Mouse (Mus musculus) forebrain, embryonic 14.5 days (tissue): ENCODE data around the gene Dnajb3. TPM values are rescaled to one million over a fixed set of nuclear protein-coding genes. Genes with fewer than 3 reads are reported as not detected.

Source experiments
- ATAC-seq: fragments of 200-750 bp; cut with Nextera tagmentation; 2 replicates; pipeline ENCODE4 v1.8.0; 2017; ENCODE audit warnings: mild to moderate bottlenecking, moderate library complexity
- DNase-seq: peaks from one replicate; pipeline ENCODE4 v3.0.0-alpha.2; 2015; ENCODE audit warnings: low spot score
- H3K27ac ChIP-seq: fragments of 300-500 bp; sonication (generic); 2 replicates; pipeline ENCODE4 v1.5.1; 2014; ENCODE audit warnings: low read depth, mild to moderate bottlenecking, control low read depth, low read length, moderate library complexity
- H3K27me3 ChIP-seq: fragments of 300-500 bp; sonication (generic); replicated peaks from 2 replicates; pipeline ENCODE4 v1.6.1; 2014; ENCODE audit warnings: low read length, control low read depth, mixed read lengths; ENCODE audit not compliant: control insufficient read depth, insufficient read depth
- H3K36me3 ChIP-seq: fragments of 300-500 bp; sonication (generic); 2 replicates; pipeline ENCODE4 v1.6.1; 2014; ENCODE audit warnings: low read length, control low read depth; ENCODE audit not compliant: control insufficient read depth, insufficient read depth
- H3K4me1 ChIP-seq: fragments of 300-500 bp; sonication (generic); 2 replicates; pipeline ENCODE4 v1.6.1; 2014; ENCODE audit warnings: antibody characterized with exemption, low read length, control low read depth; ENCODE audit not compliant: control insufficient read depth, insufficient read depth
- H3K4me2 ChIP-seq: fragments of 300-500 bp; sonication (generic); 2 replicates; pipeline ENCODE4 v1.6.1; 2014; ENCODE audit warnings: mild to moderate bottlenecking, control low read depth, low read length
- H3K4me3 ChIP-seq: fragments of 300-500 bp; sonication (generic); 2 replicates; pipeline ENCODE4 v1.5.1; 2014; ENCODE audit warnings: low read depth, low read length, control low read depth
- H3K9ac ChIP-seq: fragments of 300-500 bp; sonication (generic); 2 replicates; pipeline ENCODE4 v1.6.1; 2014; ENCODE audit warnings: mild to moderate bottlenecking, low read length, control low read depth, moderate library complexity
- H3K9me3 ChIP-seq: fragments of 300-500 bp; sonication (generic); replicated peaks from 2 replicates; pipeline ENCODE4 v1.6.1; 2016; ENCODE audit warnings: low read length, control low read depth, mixed read lengths; ENCODE audit not compliant: control insufficient read depth
- WGBS: fragments of 180-500 bp; shearing (Covaris S2); extraction: QIAGEN DNeasy Blood & Tissue Kit; methylation state at CpG from one replicate; pipeline ENCODE4 v1.1.7; 2014; 5-methylcytosine and 5-hydroxymethylcytosine counted together
- polyA plus RNA-seq: library from polyadenylated mRNA; unstranded; fragments of >200 nt; fragmentation: Nextera tagmentation; extraction: Ambion mirVana; gene quantifications from 2 replicates; pipeline ENCODE4 v1.2.1, GENCODE M21; 2014

Dnajb3 gene
- polyA plus RNA-seq, 1 experiment from 2014 or later: 14.4 TPM

DNA sequence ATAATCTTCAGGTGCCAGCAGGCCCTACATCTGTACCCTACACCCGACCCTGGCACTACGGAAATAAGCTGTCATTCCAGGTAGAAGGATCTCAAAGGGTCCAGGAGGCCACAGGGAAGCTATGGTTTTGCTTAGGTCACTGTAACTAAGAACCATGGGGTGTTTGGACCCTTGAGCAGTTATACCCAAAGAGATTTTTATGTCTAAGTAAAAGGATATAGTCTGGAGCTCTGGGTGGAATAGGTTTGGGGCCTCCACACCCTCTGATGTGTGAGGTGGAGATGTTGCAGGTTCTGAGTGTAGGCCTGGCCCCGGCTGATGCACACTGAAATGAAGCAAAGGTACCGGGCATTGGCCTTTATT, 28.6 kb upstream of the Dnajb3 start:
- ATAC-seq: no peak

DNA sequence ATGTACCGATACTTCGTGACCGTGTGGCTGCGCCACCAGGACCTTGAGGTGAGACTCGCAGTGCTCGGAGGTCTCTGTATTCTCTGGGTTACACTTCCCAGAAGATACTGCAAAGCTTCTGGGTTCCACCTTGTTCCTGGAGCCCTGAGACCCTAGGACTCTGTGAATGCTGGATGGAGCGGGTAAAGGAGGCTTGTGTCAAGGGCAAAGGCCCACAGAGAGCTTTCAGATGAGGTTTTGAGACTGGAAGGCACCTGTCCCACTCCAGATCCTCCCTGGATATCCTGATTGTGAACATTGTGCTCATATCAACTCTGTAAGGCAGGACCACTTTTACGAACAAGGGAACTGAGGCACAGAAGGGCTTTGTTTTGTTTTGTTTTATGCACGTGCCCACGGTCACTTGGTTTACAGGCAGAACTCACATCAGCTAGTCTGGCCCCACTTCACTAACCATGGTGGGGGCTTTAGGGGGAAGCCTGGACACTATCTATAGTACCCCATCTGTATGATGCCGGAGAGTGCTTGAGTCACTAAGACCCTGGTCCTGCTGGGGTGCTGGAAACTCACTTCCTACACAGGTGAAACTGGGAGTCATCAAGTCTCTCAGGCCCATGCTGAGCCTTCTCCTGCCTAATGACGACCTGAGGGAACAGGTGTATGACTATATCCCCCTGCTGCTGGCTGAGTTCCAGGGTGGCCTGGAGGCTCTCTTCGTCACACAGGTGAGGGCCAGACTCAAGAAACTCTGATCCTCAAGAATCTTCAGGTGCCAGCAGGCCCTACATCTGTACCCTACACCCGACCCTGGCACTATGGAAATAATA, 28.1 kb upstream of the Dnajb3 start:
- DNase-seq (no peak), ATAC-seq (no peak)
- Histone ChIP-seq H3K27me3 (no peaks in the 10 kb centered on the region), H3K9ac (no peak overlapping the region), H3K4me3 (no peak overlapping the region), H3K27ac (no peak overlapping the region), H3K4me2 (no peak overlapping the region), H3K9me3 (peaks cover 95% of the 10 kb centered on the region), H3K36me3 (no peaks in the 10 kb centered on the region), H3K4me1 (no peaks in the 10 kb centered on the region)
- 68% methylated on average over 14 of the region's 14 CpGs for WGBS

More for the DNA sequence above, 28.6 kb upstream of the Dnajb3 start:
- 66% methylated on average over 4 of the region's 4 CpGs for WGBS
- no peak overlapping the region for H3K27ac ChIP-seq
- H3K4me1 ChIP-seq: no peaks in the 10 kb centered on the region
- H3K27me3 ChIP-seq: no peaks in the 10 kb centered on the region
- no peak for DNase-seq
- H3K9ac ChIP-seq: no peak overlapping the region
- no peak overlapping the region for H3K4me2 ChIP-seq
- H3K4me3 ChIP-seq: no peak overlapping the region
- no peaks in the 10 kb centered on the region for H3K36me3 ChIP-seq
- peaks cover 96% of the 10 kb centered on the region for H3K9me3 ChIP-seq

DNA sequence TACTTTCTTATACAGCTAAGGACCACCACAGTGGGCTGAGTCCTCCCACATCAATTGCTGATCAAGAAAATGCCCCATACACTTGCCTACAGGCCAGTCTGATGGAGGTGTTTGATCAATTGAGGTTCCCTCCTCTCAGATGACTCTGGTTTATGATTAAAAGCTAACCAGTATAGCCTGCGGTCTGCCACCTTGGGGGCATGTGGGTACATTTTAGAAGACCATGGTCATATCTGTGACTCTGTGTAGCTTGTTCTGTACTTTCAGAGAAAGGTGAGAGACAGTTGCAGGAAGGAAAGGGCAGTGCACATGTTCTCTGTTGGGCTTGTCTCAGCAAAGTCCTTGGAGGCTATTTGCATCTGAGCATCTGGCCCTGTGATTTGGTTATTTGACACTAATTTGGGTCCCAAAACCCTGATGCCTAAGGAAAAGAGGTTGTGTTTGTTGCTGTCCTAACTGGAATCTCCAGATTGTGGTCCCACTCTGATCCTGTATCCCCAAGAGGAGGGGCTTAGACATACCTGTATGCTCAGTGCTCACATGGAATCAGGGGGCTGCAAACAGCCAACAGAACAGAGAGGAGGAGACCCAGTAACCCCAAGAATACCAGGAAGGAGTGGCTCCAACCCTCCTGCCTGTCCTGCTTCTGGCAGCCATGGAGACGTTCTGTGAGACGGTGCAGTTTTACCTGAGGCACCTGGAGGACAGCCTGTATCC, 27.2 kb upstream of the Dnajb3 start:
- no peak overlapping the region for H3K4me3 ChIP-seq
- H3K9ac ChIP-seq: no peak overlapping the region
- H3K27me3 ChIP-seq: no peaks in the 10 kb centered on the region
- WGBS: 54% methylated on average over 3 of the region's 3 CpGs
- H3K4me2 ChIP-seq: no peak overlapping the region
- H3K27ac ChIP-seq: no peak overlapping the region
- peaks cover 95% of the 10 kb centered on the region for H3K9me3 ChIP-seq
- no peak for ATAC-seq
- H3K4me1 ChIP-seq: no peaks in the 10 kb centered on the region
- no peak for DNase-seq
- H3K36me3 ChIP-seq: no peaks in the 10 kb centered on the region

DNA sequence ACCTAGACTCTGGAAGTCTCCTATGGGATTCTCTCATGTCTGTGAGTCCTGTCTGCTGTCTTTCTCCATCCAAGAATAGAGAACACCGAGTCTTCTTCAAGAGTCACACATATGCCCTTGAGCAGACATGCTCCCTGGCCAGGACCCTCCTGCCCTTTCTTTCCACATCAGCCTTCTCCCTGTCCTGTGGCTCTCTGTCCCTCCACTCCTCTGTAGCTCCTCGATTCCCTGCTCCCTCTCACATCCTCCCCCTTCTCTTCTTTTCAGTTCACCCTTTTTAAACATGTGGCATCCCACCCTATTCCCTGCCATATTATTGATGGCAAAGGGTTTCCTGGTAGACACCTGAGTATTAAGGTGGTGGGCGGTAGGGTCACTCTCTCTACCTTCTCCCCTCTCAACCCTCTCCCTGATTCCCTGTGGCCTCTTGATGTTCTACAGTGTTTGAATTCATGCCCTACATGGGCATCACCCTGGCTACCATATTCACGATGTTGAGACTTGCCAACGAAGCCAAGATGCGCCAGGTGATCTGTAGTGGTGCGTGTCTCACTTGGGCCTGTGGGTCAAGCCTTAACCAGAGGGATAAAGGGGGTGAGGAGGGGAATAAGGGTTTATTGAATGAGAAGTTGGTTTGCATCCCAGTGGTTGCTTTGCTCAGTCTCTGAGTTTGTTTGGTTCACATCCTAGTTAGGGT, 26.4 kb upstream of the Dnajb3 start:
- no peak for DNase-seq
- Histone ChIP-seq H3K9ac (no peak overlapping the region), H3K27me3 (no peaks in the 10 kb centered on the region), H3K27ac (no peak overlapping the region), H3K4me1 (no peaks in the 10 kb centered on the region), H3K36me3 (no peaks in the 10 kb centered on the region), H3K9me3 (peaks cover 95% of the 10 kb centered on the region), H3K4me2 (no peak overlapping the region), H3K4me3 (no peak overlapping the region)
- ATAC-seq: no peak
- 67% methylated on average over 7 of the region's 7 CpGs for WGBS

DNA sequence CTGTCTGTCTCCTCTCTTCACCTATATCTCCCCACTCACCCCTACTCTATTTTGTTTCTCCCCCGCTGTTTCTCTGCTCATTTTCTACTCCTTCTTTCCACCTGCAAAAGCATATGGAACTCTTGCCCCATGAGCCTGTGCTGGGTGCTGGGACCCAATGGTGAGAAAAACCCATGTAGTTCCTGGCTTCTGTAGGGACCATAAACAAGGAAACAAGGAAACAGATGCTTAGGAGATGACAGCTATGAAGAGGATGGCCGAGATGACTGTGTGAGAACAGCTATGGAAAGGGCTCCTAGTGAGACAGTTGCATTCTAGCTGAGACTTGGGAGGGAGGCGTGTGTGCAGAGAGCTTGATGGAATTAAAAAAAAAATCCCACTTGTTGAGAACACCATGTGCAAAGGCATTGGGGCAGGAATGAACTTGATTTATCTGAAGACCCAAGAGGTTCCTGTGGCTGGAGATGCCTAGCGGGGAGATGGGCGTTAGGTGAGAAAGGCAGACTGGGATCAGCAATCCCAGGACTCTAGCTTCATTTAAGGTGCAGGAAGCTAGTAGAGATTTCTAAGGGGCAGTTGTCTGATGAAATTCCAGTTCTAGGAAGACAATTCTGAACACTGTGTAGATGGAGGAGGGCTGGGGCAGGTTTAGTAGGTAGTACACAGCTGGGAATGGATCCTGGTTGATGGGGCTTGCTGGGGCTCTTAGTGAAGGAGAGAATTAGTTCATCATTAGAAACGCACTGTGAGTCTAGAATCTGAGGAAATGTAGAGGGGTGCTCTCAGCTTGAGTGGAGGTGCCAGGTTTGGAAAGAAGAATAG, 25.6 kb upstream of the Dnajb3 start:
- Histone ChIP-seq H3K4me2 (no peak overlapping the region), H3K9ac (no peak overlapping the region), H3K27ac (no peak overlapping the region), H3K36me3 (no peaks in the 10 kb centered on the region), H3K4me1 (no peaks in the 10 kb centered on the region), H3K27me3 (no peaks in the 10 kb centered on the region), H3K4me3 (no peak overlapping the region), H3K9me3 (peaks cover 99% of the 10 kb centered on the region)
- no peak for ATAC-seq
- 75% methylated on average over 6 of the region's 6 CpGs for WGBS
- DNase-seq: no peak

DNA sequence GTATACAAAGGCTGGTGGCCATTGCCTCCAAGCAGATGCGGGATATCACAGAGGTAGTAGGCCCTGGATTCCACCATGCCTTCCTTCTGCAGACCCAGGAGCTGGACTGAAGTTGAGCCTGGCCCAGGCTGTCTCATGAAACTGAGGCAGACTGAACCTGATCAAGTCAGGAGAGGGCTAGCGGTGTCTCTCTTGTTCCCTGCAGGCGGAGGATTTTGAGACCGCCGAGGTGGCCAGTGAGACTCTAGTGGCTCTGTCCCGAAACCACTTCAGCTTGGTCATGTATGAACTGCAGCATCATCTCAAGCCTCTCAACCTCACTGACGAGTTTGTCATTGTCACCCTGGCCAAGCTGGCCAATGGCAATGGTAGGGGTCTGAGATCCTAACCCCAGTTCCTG, 24.8 kb upstream of the Dnajb3 start:
- ATAC-seq: no peak
- no peak overlapping the region for H3K27ac ChIP-seq
- H3K27me3 ChIP-seq: no peaks in the 10 kb centered on the region
- H3K36me3 ChIP-seq: no peaks in the 10 kb centered on the region
- no peaks in the 10 kb centered on the region for H3K4me1 ChIP-seq
- peaks cover 100% of the 10 kb centered on the region for H3K9me3 ChIP-seq
- no peak overlapping the region for H3K9ac ChIP-seq
- 73% methylated on average over 7 of the region's 7 CpGs for WGBS
- H3K4me3 ChIP-seq: no peak overlapping the region
- H3K4me2 ChIP-seq: no peak overlapping the region
- no peak for DNase-seq

DNA sequence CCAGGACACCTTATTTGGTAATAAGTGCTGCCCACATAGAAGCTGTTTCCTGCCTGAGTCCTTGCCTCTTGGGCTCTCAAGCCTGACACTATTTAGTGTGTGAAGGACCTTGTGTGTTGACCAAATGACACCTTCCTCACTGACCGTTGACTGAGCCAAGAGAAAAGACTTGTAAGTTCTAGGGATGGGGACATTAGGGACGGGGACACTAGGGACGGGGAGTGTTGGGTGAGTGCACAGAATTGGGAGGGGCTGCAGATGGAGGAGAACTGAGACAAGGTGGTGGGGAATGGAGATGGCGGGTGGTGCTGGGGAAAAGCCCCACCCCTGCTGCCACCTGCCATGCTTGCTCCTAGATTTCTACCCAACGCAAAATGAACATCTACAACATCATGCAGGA, 24.4 kb upstream of the Dnajb3 start:
- ATAC-seq: no peak
- Histone ChIP-seq H3K27me3 (no peaks in the 10 kb centered on the region), H3K4me3 (no peak overlapping the region), H3K27ac (no peak overlapping the region), H3K9me3 (peaks cover 97% of the 10 kb centered on the region), H3K4me1 (no peaks in the 10 kb centered on the region), H3K4me2 (no peak overlapping the region), H3K36me3 (no peaks in the 10 kb centered on the region), H3K9ac (no peak overlapping the region)
- DNase-seq: no peak
- WGBS: 86% methylated on average over 5 of the region's 5 CpGs

DNA sequence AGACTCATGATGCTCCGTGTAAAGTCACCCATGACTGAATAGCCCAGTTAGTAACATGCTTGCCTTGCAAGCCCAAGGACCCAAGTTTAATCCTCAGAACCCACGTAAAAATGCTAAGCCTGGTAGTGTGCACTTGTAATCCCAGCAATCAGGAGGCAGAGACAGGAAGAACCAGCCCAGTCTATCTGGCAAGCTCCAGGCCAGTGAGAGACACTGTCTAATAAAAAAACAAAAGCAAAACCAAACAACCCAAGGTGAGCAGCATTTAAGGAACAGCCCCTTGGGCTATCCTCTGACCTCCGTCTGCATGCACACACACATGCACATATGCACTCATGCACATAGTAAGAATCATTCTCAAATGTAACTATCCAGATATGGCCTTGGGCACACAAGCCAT, 24.0 kb upstream of the Dnajb3 start:
- Histone ChIP-seq H3K27ac (no peak overlapping the region), H3K4me2 (no peak overlapping the region), H3K9me3 (peaks cover 93% of the 10 kb centered on the region), H3K4me3 (no peak overlapping the region), H3K27me3 (no peaks in the 10 kb centered on the region), H3K9ac (no peak overlapping the region), H3K36me3 (no peaks in the 10 kb centered on the region), H3K4me1 (no peaks in the 10 kb centered on the region)
- WGBS: 82% methylated on average over 3 of the region's 3 CpGs
- no peak for DNase-seq
- ATAC-seq: no peak
